Mouse (Mus musculus) kidney, embryonic 14.5 days (tissue): ENCODE data around the gene Slit1. TPM values are rescaled to one million over a fixed set of nuclear protein-coding genes. Genes with fewer than 3 reads are reported as not detected.

ENCODE experiments used
- ATAC-seq: fragments of 200-750 bp; cut with Nextera tagmentation; 2 replicates; pipeline ENCODE4 v1.8.0; 2017; ENCODE audit warnings: moderate number of reproducible peaks, mild to moderate bottlenecking, moderate TSS enrichment, moderate library complexity; ENCODE audit not compliant: low FRiP score, low TSS enrichment
- H3K27ac ChIP-seq: fragments of 300-500 bp; sonication (generic); 2 replicates; pipeline ENCODE4 v1.5.1; 2014; ENCODE audit warnings: low read depth, mild to moderate bottlenecking, low read length, moderate library complexity, mixed read lengths
- H3K27me3 ChIP-seq: fragments of 300-500 bp; sonication (generic); 2 replicates; pipeline ENCODE4 v1.6.1; 2014; ENCODE audit warnings: mild to moderate bottlenecking, low read length; ENCODE audit not compliant: control insufficient read depth, insufficient read depth
- H3K36me3 ChIP-seq: fragments of 300-500 bp; sonication (generic); 2 replicates; pipeline ENCODE4 v1.6.1; 2014; ENCODE audit warnings: low read length, mixed read lengths; ENCODE audit not compliant: control insufficient read depth, insufficient read depth
- H3K4me1 ChIP-seq: fragments of 300-500 bp; sonication (generic); 2 replicates; pipeline ENCODE4 v1.6.1; 2014; ENCODE audit warnings: low read length, mixed read lengths; ENCODE audit not compliant: control insufficient read depth, insufficient read depth
- H3K4me2 ChIP-seq: fragments of 300-500 bp; sonication (generic); replicated peaks from 2 replicates; pipeline ENCODE4 v1.6.1; 2014; ENCODE audit warnings: low read depth, mild to moderate bottlenecking, low read length
- H3K4me3 ChIP-seq: fragments of 300-500 bp; sonication (generic); 2 replicates; pipeline ENCODE4 v1.5.1; 2014; ENCODE audit warnings: mild to moderate bottlenecking, low read length
- H3K9ac ChIP-seq: fragments of 300-500 bp; sonication (generic); 2 replicates; pipeline ENCODE4 v1.6.1; 2014; ENCODE audit warnings: low read depth, mild to moderate bottlenecking, low read length, moderate library complexity
- H3K9me3 ChIP-seq: fragments of 300-500 bp; sonication (generic); 2 replicates; pipeline ENCODE4 v1.6.1; 2016; ENCODE audit warnings: low read length; ENCODE audit not compliant: control insufficient read depth
- WGBS: fragments of 180-500 bp; shearing (Covaris S2); extraction: QIAGEN DNeasy Blood & Tissue Kit; methylation state at CpG from one replicate; pipeline ENCODE4 v1.1.7; 2014; 5-methylcytosine and 5-hydroxymethylcytosine counted together
- polyA plus RNA-seq: library from polyadenylated mRNA; unstranded; fragments of >200 nt; fragmentation: Nextera tagmentation; extraction: Ambion mirVana; gene quantifications from 2 replicates; pipeline ENCODE4 v1.2.1, GENCODE M21; 2014

Gene Slit1
- polyA plus RNA-seq, 1 experiment from 2014 or later, result 6.0 TPM

GRCm38 (mm10) chr19:41697807-41698515 is 45.5 kb downstream of the Slit1 start:
- H3K27me3 ChIP-seq, result no peaks in the 10 kb centered on the region

GRCm38 (mm10) chr19:41697111-41697806 is 46.2 kb downstream of the Slit1 start:
- H3K4me2 ChIP-seq, result no peak overlapping the region
- H3K4me1 ChIP-seq, result no peaks in the 10 kb centered on the region
- H3K4me3 ChIP-seq, result no peak overlapping the region
- 48% methylated on average over 9 of the region's 9 CpGs for WGBS
- 0 out of 2 replicates have a peak, but pooled peaks have one; percentile 25 for ATAC-seq
- no peaks in the 10 kb centered on the region for H3K36me3 ChIP-seq
- no peak overlapping the region for H3K9ac ChIP-seq
- H3K9me3 ChIP-seq, result no peaks in the 10 kb centered on the region
- H3K27me3 ChIP-seq, result no peaks in the 10 kb centered on the region
- no peak overlapping the region for H3K27ac ChIP-seq

More at GRCm38 (mm10) chr19:41697807-41698515, 45.5 kb downstream of the Slit1 start:
- ATAC-seq, result peak; percentile 66
- H3K27ac ChIP-seq, result no peak overlapping the region
- H3K4me2 ChIP-seq, result no peak overlapping the region
- no peaks in the 10 kb centered on the region for H3K9me3 ChIP-seq
- no peak overlapping the region for H3K4me3 ChIP-seq
- H3K4me1 ChIP-seq, result no peaks in the 10 kb centered on the region
- WGBS, result 71% methylated on average over 6 of the region's 6 CpGs
- H3K36me3 ChIP-seq, result no peaks in the 10 kb centered on the region
- H3K9ac ChIP-seq, result no peak overlapping the region

- Histone ChIP-seq H3K4me1 (no peaks in the 10 kb centered on the region), H3K4me2 (no peak overlapping the region), H3K27ac (no peak overlapping the region), H3K9me3 (no peaks in the 10 kb centered on the region), H3K27me3 (no peaks in the 10 kb centered on the region), H3K36me3 (no peaks in the 10 kb centered on the region), H3K4me3 (no peak overlapping the region), H3K9ac (no peak overlapping the region)
- ATAC-seq, result no peak
- 84% methylated on average over 9 of the region's 9 CpGs for WGBS
Measured at GRCm38 (mm10) chr19:41696443-41696842, 47.0 kb downstream of the Slit1 start.

GRCm38 (mm10) chr19:41695046-41695445 is 48.4 kb downstream of the Slit1 start:
- Histone ChIP-seq H3K36me3 (no peaks in the 10 kb centered on the region), H3K9ac (no peak overlapping the region), H3K4me2 (no peak overlapping the region), H3K27ac (no peak overlapping the region), H3K4me3 (no peak overlapping the region), H3K4me1 (no peaks in the 10 kb centered on the region), H3K9me3 (no peaks in the 10 kb centered on the region), H3K27me3 (no peaks in the 10 kb centered on the region)
- no peak for ATAC-seq
- WGBS, result 75% methylated on average over 6 of the region's 6 CpGs

- WGBS, result 69% methylated on average over 9 of the region's 9 CpGs
- H3K9me3 ChIP-seq, result no peaks in the 10 kb centered on the region
Measured at GRCm38 (mm10) chr19:41694610-41695009, 48.9 kb downstream of the Slit1 start.

GRCm38 (mm10) chr19:41693727-41694126 is 49.7 kb downstream of the Slit1 start:
- H3K4me3 ChIP-seq, result no peak overlapping the region
- no peak overlapping the region for H3K27ac ChIP-seq
- H3K4me1 ChIP-seq, result no peaks in the 10 kb centered on the region
- no peaks in the 10 kb centered on the region for H3K9me3 ChIP-seq
- no peak overlapping the region for H3K4me2 ChIP-seq
- 55% methylated on average over 5 of the region's 5 CpGs for WGBS
- no peaks in the 10 kb centered on the region for H3K36me3 ChIP-seq
- ATAC-seq, result no peak
- no peaks in the 10 kb centered on the region for H3K27me3 ChIP-seq
- no peak overlapping the region for H3K9ac ChIP-seq

More at GRCm38 (mm10) chr19:41694610-41695009, 48.9 kb downstream of the Slit1 start:
- no peak overlapping the region for H3K9ac ChIP-seq
- no peaks in the 10 kb centered on the region for H3K36me3 ChIP-seq
- H3K4me3 ChIP-seq, result no peak overlapping the region
- no peaks in the 10 kb centered on the region for H3K27me3 ChIP-seq
- ATAC-seq, result no peak
- no peaks in the 10 kb centered on the region for H3K4me1 ChIP-seq
- no peak overlapping the region for H3K27ac ChIP-seq
- no peak overlapping the region for H3K4me2 ChIP-seq

GRCm38 (mm10) chr19:41690064-41690463 is 53.4 kb downstream of the Slit1 start:
- Histone ChIP-seq H3K9me3 (no peaks in the 10 kb centered on the region), H3K36me3 (no peaks in the 10 kb centered on the region), H3K9ac (no peak overlapping the region), H3K27me3 (no peaks in the 10 kb centered on the region), H3K4me1 (no peaks in the 10 kb centered on the region), H3K4me2 (no peak overlapping the region), H3K4me3 (no peak overlapping the region), H3K27ac (no peak overlapping the region)
- ATAC-seq, result no peak
- WGBS, result 66% methylated on average over 10 of the region's 10 CpGs

GRCm38 (mm10) chr19:41688251-41688650 is 55.2 kb downstream of the Slit1 start:
- Histone ChIP-seq H3K4me3 (no peak overlapping the region), H3K27ac (no peak overlapping the region), H3K4me1 (no peaks in the 10 kb centered on the region), H3K36me3 (no peaks in the 10 kb centered on the region), H3K9me3 (no peaks in the 10 kb centered on the region), H3K4me2 (no peak overlapping the region), H3K27me3 (no peaks in the 10 kb centered on the region), H3K9ac (no peak overlapping the region)
- WGBS, result 60% methylated on average over 13 of the region's 13 CpGs
- ATAC-seq, result no peak

GRCm38 (mm10) chr19:41687836-41688235 is 55.6 kb downstream of the Slit1 start:
- no peaks in the 10 kb centered on the region for H3K27me3 ChIP-seq
- no peak overlapping the region for H3K4me3 ChIP-seq
- 65% methylated on average over 8 of the region's 8 CpGs for WGBS
- H3K4me2 ChIP-seq, result no peak overlapping the region
- no peaks in the 10 kb centered on the region for H3K36me3 ChIP-seq
- no peak for ATAC-seq
- H3K9me3 ChIP-seq, result no peaks in the 10 kb centered on the region
- H3K4me1 ChIP-seq, result no peaks in the 10 kb centered on the region
- no peak overlapping the region for H3K27ac ChIP-seq
- no peak overlapping the region for H3K9ac ChIP-seq
